Comparison of ENCODE assay signal across 9 mouse cellular contexts in the genomic region with DNA sequence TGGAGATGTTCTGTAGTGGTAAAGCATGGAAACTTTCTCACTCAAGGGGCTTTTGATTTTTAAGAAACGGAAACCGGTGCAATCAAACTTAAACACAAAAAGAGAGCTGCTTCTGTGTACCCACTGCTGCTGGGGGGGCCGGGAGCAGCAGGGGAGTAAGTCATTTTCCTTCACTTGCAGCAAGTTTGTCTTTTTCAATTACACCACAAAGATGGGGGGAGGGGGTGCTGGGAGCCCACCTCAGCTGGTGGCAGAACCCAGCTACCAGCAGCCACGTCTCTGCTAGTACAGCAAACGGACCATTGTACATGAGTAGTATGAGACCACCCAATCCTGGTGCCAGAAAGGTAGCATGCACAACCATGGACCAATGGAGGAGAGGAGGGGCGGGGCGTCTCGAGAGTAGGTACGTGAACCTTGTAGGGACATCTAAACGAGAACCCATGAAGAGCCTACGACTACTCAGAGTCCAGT.
DNase-seq lines count a peak whose midpoint lies in the region; ATAC-seq and TF ChIP-seq lines count a peak whose summit lies in the region.
"Had no signal": no experiment of that assay in that cellular context is flagged by ENCODE, and none has a peak within 500 bp of the region (broad histone marks: within the 10 kb centered on the region; RNA-seq: fewer than 3 reads in every experiment).

No protein-coding gene starts in this region.

- H3K27me3 ChIP-seq in heart, embryonic 12.5 days (replicated peaks), result no peaks in the 10 kb centered on the region
- no peaks in the 10 kb centered on the region for H3K27me3 ChIP-seq in hindbrain, embryonic 14.5 days (ENCODE audit: control insufficient read depth, insufficient read depth, low read length)
- H3K27me3 ChIP-seq: liver, embryonic 15.5 days had no signal

- H3K4me2 ChIP-seq in heart, embryonic 12.5 days, result peak overlapping the region; percentile 52
- peak overlapping the region; percentile 26 for H3K4me2 ChIP-seq in hindbrain, embryonic 14.5 days (replicated peaks)
- H3K4me2 ChIP-seq: liver, embryonic 15.5 days had no signal

- 53% methylated on average over 11 of the region's 11 CpGs for WGBS in heart, embryonic 12.5 days
- WGBS in hindbrain, embryonic 14.5 days, result 65% methylated on average over 11 of the region's 11 CpGs

- H3K9ac ChIP-seq in heart, embryonic 12.5 days, result no peak overlapping the region
- no peak overlapping the region for H3K9ac ChIP-seq in hindbrain, embryonic 14.5 days
- H3K9ac ChIP-seq: liver, embryonic 15.5 days had no signal

- no peak overlapping the region for H3K4me3 ChIP-seq in heart, embryonic 12.5 days
- H3K4me3 ChIP-seq in hindbrain, embryonic 14.5 days (replicated peaks; ENCODE audit: low read length), result no peak overlapping the region
- no peak overlapping the region for H3K4me3 ChIP-seq in left cerebral cortex, adult 2 months
- H3K4me3 ChIP-seq: liver, embryonic 15.5 days had no signal

- TF ChIP-seq CTCF in left cerebral cortex, adult 2 months (IDR thresholded peaks at IDR 0.05), result no peak

- no peak overlapping the region for H3K27ac ChIP-seq in heart, embryonic 12.5 days (ENCODE audit: poor library complexity, severe bottlenecking)
- H3K27ac ChIP-seq in hindbrain, embryonic 14.5 days, result no peak overlapping the region
- H3K27ac ChIP-seq in left cerebral cortex, adult 2 months, result no peak overlapping the region
- H3K27ac ChIP-seq: liver, embryonic 15.5 days had no signal

- peaks cover 9% of the 10 kb centered on the region; the same call in 1 of the 2 replicates for H3K4me1 ChIP-seq in heart, embryonic 12.5 days (replicated peaks)
- H3K4me1 ChIP-seq in hindbrain, embryonic 14.5 days (replicated peaks; ENCODE audit: control insufficient read depth, insufficient read depth, low read length), result no peaks in the 10 kb centered on the region

- no peak for ATAC-seq in heart, embryonic 12.5 days (ENCODE audit: insufficient number of reproducible peaks, low FRiP score)
- ATAC-seq in hindbrain, embryonic 14.5 days (ENCODE audit: low FRiP score), result no peak

- DNase-seq in heart, postnatal 4 days, result no peak
- peak; percentile 88 for DNase-seq in CD4-positive, CD25-positive, alpha-beta regulatory T cell, adult 2 months (ENCODE audit: low read depth, low spot score)
- DNase-seq in hindbrain, embryonic 14.5 days (ENCODE audit: low spot score), result no peak
- DNase-seq in spleen, adult 12 weeks (ENCODE audit: low spot score), result peak; percentile 44
- no peak for DNase-seq in MN1 (ENCODE audit: low spot score)
- DNase-seq in left cerebral cortex, adult 9 months (ENCODE audit: low spot score in 2 of 2), result no peak
- DNase-seq in left cerebral cortex, adult 2 months (ENCODE audit: extremely low spot score in 1 of 2, low spot score in 2 of 2), result no peak

- no peaks in the 10 kb centered on the region for H3K9me3 ChIP-seq in heart, embryonic 12.5 days (replicated peaks)
- no peaks in the 10 kb centered on the region for H3K9me3 ChIP-seq in hindbrain, embryonic 14.5 days (ENCODE audit: control insufficient read depth, low read length)
- H3K9me3 ChIP-seq: liver, embryonic 15.5 days had no signal

- H3K36me3 ChIP-seq in heart, embryonic 12.5 days, result no peaks in the 10 kb centered on the region
- H3K36me3 ChIP-seq in hindbrain, embryonic 14.5 days (replicated peaks; ENCODE audit: control insufficient read depth, insufficient read depth), result no peaks in the 10 kb centered on the region
- H3K36me3 ChIP-seq: liver, embryonic 15.5 days had no signal

- intact Hi-C loops in left cerebral cortex, adult 2 months (cut with DNase I), result no loop called here

Comparison
In these comparisons a context has a peak if more than half of its experiments do, and no peak if none do; other contexts are left out.
1. DNase-seq: peak in CD4-positive, CD25-positive, alpha-beta regulatory T cell, adult 2 months (single experiment) and spleen, adult 12 weeks (single experiment); none in heart, postnatal 4 days (single experiment), hindbrain, embryonic 14.5 days (single experiment), MN1 (single experiment), left cerebral cortex, adult 9 months (0 of 2) and left cerebral cortex, adult 2 months (0 of 2).